In the genomic region with DNA sequence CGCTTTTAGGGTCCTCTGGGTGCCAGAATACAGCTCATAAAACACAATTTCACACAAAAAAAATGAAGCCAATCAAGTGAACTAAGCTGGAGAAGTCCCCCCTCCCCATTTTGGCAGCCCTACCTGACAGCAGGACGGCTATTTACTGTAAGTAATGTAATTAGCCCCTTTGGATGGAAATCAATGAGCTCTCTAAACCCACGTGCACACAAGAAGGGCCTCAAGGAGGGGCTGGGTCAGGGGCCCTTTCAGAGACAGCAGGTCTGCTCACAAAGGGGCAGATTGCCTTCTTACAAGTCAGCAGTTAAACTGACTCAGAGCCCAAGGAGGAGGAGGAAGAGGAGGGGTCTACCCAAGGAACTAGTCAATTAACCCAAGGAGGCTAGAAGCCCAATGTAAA, we compare ENCODE assay signal across 10 mouse cellular contexts. TPM values are rescaled to one million over a fixed set of nuclear protein-coding genes. Genes with fewer than 3 reads are reported as not detected.
DNase-seq lines count a peak whose midpoint lies in the region; ATAC-seq and TF ChIP-seq lines count a peak whose summit lies in the region.
"Had no signal": no experiment of that assay in that cellular context is flagged by ENCODE, and none has a peak within 500 bp of the region (broad histone marks: within the 10 kb centered on the region; RNA-seq: fewer than 3 reads in every experiment).

No protein-coding gene starts in this region.

- H3K79me2 ChIP-seq in MEL (ENCODE audit: control insufficient read depth, insufficient read depth, low read length, poor library complexity) = no peaks in the 10 kb centered on the region; the same call in 1 of the 2 replicates

- TF ChIP-seq EP300 in MEL (IDR thresholded peaks at IDR 0.05; ENCODE audit: low read depth in 1 of 2, low read length in 2 of 2) = no peak

- H3K4me3 ChIP-seq in heart, embryonic 10.5 days = 0 out of 2 replicates have a peak overlapping the region, but pooled peaks have one; percentile 60
- H3K4me3 ChIP-seq in MEL (ENCODE audit: control insufficient read depth in 1 of 2, insufficient read depth in 1 of 2, low read depth in 2 of 2, low read length in 2 of 2) = peak overlapping the region; percentile 77 to 80
- H3K4me3 ChIP-seq in hindbrain, embryonic 11.5 days (ENCODE audit: low read depth, low read length) = peak overlapping the region; percentile 32; the same call in 1 of the 2 replicates
- H3K4me3 ChIP-seq in midbrain, embryonic 11.5 days (ENCODE audit: low read depth, low read length) = peak overlapping the region; percentile 42
- H3K4me3 ChIP-seq: erythroblast, embryonic 14.5 days had no signal

- peak overlapping the region; percentile 83 for H3K9ac ChIP-seq in MEL (ENCODE audit: control insufficient read depth, low read depth, low read length, poor library complexity, severe bottlenecking)
- no peak overlapping the region for H3K9ac ChIP-seq in hindbrain, embryonic 11.5 days (ENCODE audit: low read depth, low read length)
- H3K9ac ChIP-seq in midbrain, embryonic 11.5 days (ENCODE audit: low read length) = peak overlapping the region; percentile 64

- H3K27ac ChIP-seq in heart, embryonic 10.5 days = no peak overlapping the region
- H3K27ac ChIP-seq in MEL (ENCODE audit: control insufficient read depth, low read depth, low read length) = 0 out of 2 replicates have a peak overlapping the region, but pooled peaks have one; percentile 5
- 0 out of 2 replicates have a peak overlapping the region, but pooled peaks have one; percentile 51 for H3K27ac ChIP-seq in hindbrain, embryonic 11.5 days (ENCODE audit: low read depth, low read length)
- peak overlapping the region; percentile 67; the same call in 1 of the 2 replicates for H3K27ac ChIP-seq in midbrain, embryonic 11.5 days (ENCODE audit: low read depth, low read length)

- no peak for TF ChIP-seq CTCF in MEL (IDR thresholded peaks at IDR 0.05 in 2 of 3, conservative IDR thresholded peaks at IDR 0.05 in 1 of 3; ENCODE audit: control insufficient read depth in 1 of 3, insufficient read depth in 1 of 3, low read depth in 2 of 3, low read length in 3 of 3, poor library complexity in 1 of 3, severe bottlenecking in 1 of 3)

- H3K9me3 ChIP-seq in heart, embryonic 10.5 days = no peaks in the 10 kb centered on the region
- no peaks in the 10 kb centered on the region for H3K9me3 ChIP-seq in MEL (replicated peaks; ENCODE audit: insufficient read depth, low read length)
- no peaks in the 10 kb centered on the region for H3K9me3 ChIP-seq in hindbrain, embryonic 11.5 days (ENCODE audit: control insufficient read depth, low read length)
- no peaks in the 10 kb centered on the region for H3K9me3 ChIP-seq in midbrain, embryonic 11.5 days (ENCODE audit: control insufficient read depth, low read length)

- H3K27me3 ChIP-seq in heart, embryonic 10.5 days (ENCODE audit: insufficient read depth, poor library complexity, severe bottlenecking) = peaks cover 87% of the 10 kb centered on the region
- no peaks in the 10 kb centered on the region for H3K27me3 ChIP-seq in MEL (ENCODE audit: control insufficient read depth in 1 of 2, insufficient read depth in 2 of 2, low read length in 2 of 2)
- peaks cover 71% of the 10 kb centered on the region for H3K27me3 ChIP-seq in hindbrain, embryonic 11.5 days (ENCODE audit: control insufficient read depth, insufficient read depth, low read length)
- H3K27me3 ChIP-seq in midbrain, embryonic 11.5 days (ENCODE audit: control insufficient read depth, insufficient read depth, low read length) = peaks cover 78% of the 10 kb centered on the region

- no peak for DNase-seq in heart, embryonic 10.5 days (ENCODE audit: low spot score)
- no peak for DNase-seq in heart, adult 18-20 months
- DNase-seq in MEL (ENCODE audit: low read depth, low spot score) (peak; percentile 28), adipocyte (ENCODE audit: low spot score) (no peak)
- peak; percentile 58 for DNase-seq in hindbrain, embryonic 11.5 days (ENCODE audit: low spot score)
- no peak for DNase-seq in midbrain, embryonic 11.5 days (ENCODE audit: low spot score, missing footprints)
- no peak for DNase-seq in adrenal gland, adult 8-10 months
- DNase-seq in spleen, postnatal 10 days (ENCODE audit: low spot score in 2 of 2) = no peak
- DNase-seq: kidney, postnatal 14 days had no signal

- H3K4me2 ChIP-seq in hindbrain, embryonic 11.5 days (replicated peaks; ENCODE audit: low read depth, low read length) = peak overlapping the region; percentile 51; the same call in 1 of the 2 replicates
- peak overlapping the region; percentile 50 for H3K4me2 ChIP-seq in midbrain, embryonic 11.5 days

- ATAC-seq in hindbrain, embryonic 11.5 days (ENCODE audit: low FRiP score) = no peak
- ATAC-seq in midbrain, embryonic 11.5 days (ENCODE audit: low FRiP score) = no peak

- no peak for TF ChIP-seq RAD21 in MEL (IDR thresholded peaks at IDR 0.05; ENCODE audit: low read depth, low read length)

- TF ChIP-seq POLR2A in MEL (IDR thresholded peaks at IDR 0.05; ENCODE audit: control insufficient read depth in 1 of 2, insufficient read depth in 1 of 2, low read depth in 1 of 2, low read length in 2 of 2, poor library complexity in 1 of 2) = no peak

- no peaks in the 10 kb centered on the region for H3K36me3 ChIP-seq in heart, embryonic 10.5 days
- H3K36me3 ChIP-seq in MEL (ENCODE audit: control insufficient read depth in 1 of 2, insufficient read depth in 2 of 2, low read length in 2 of 2) = peaks cover 0 to 2% of the 10 kb centered on the region in 2 experiments; a peak in 1 of 4 replicates
- H3K36me3 ChIP-seq in hindbrain, embryonic 11.5 days (ENCODE audit: control insufficient read depth, insufficient read depth, low read length) = no peaks in the 10 kb centered on the region
- no peaks in the 10 kb centered on the region for H3K36me3 ChIP-seq in midbrain, embryonic 11.5 days (ENCODE audit: control insufficient read depth, insufficient read depth, low read length)

- WGBS in heart, embryonic 10.5 days = 6% methylated on average over 3 of the region's 3 CpGs
- WGBS in hindbrain, embryonic 11.5 days = 2% methylated on average over 3 of the region's 3 CpGs
- WGBS in midbrain, embryonic 11.5 days = 5% methylated on average over 3 of the region's 3 CpGs

- peaks cover 43% of the 10 kb centered on the region for H3K4me1 ChIP-seq in heart, embryonic 10.5 days
- H3K4me1 ChIP-seq in MEL (ENCODE audit: control insufficient read depth in 1 of 2, insufficient read depth in 2 of 2, low read length in 2 of 2) = no peaks in the 10 kb centered on the region
- H3K4me1 ChIP-seq in hindbrain, embryonic 11.5 days (replicated peaks; ENCODE audit: control insufficient read depth, insufficient read depth, low read length) = peaks cover 10% of the 10 kb centered on the region; the same call in 1 of the 2 replicates
- peaks cover 27% of the 10 kb centered on the region for H3K4me1 ChIP-seq in midbrain, embryonic 11.5 days (ENCODE audit: control insufficient read depth, insufficient read depth, low read length)

TF ChIP-seq in MEL, 35 proteins besides CTCF, POLR2A, EP300 and RAD21:
- no peak for TF ChIP-seq ZKSCAN1 (IDR thresholded peaks at IDR 0.05; ENCODE audit: low read depth, low read length)
- no peak for TF ChIP-seq HCFC1 (IDR thresholded peaks at IDR 0.05; ENCODE audit: low read depth, low read length)

RNA-seq across cellular contexts. Expression of gene Lhx9, which starts 4.2 kb away (rescaled TPM):
- polyA plus RNA-seq in heart, embryonic 10.5 days (2016; fragmentation: Nextera tagmentation; extraction: Ambion mirVana) = 3.5 and 5.2 TPM in 2 replicates
- total RNA-seq in heart, adult 18-20 months (2021) = not detected
- total RNA-seq in MEL (2012; rRNA removed) = 0.19 and 0.46 TPM in 2 replicates
- polyA plus RNA-seq in MEL (2012; ENCODE audit: insufficient read depth in 1 of 2, insufficient read length in 2 of 2, low read depth in 1 of 2, low replicate concordance in 2 of 2, missing spikeins in 1 of 2) = under 1 TPM in 1 of 2 experiments, not detected in 1; 0.77 TPM
- polyA plus RNA-seq in hindbrain, embryonic 11.5 days (2014; fragmentation: Nextera tagmentation; extraction: Ambion mirVana) = 31.4 and 32.1 TPM in 2 replicates
- 43.4 and 48.9 TPM in 2 replicates for polyA plus RNA-seq in midbrain, embryonic 11.5 days (2014; fragmentation: Nextera tagmentation; extraction: Ambion mirVana)
- total RNA-seq in adrenal gland, adult 8-10 months (2022) = not detected
- polyA plus RNA-seq: erythroblast, embryonic 14.5 days had no signal

RNA-seq across cellular contexts. Expression of gene 2310009B15Rik, which starts 12.5 kb away (rescaled TPM):
- 27.0 and 30.2 TPM in 2 replicates for polyA plus RNA-seq in heart, embryonic 10.5 days (2016; fragmentation: Nextera tagmentation; extraction: Ambion mirVana)
- total RNA-seq in heart, adult 18-20 months (2021) = 1 to 10 TPM; 9.5 to 9.8 TPM
- 10.4 and 12.3 TPM in 2 replicates for total RNA-seq in MEL (2012; rRNA removed)
- 10 to 100 TPM in 1 of 2 experiments, not detected in 1; 19.3 TPM for polyA plus RNA-seq in MEL (2012; ENCODE audit: insufficient read depth in 1 of 2, insufficient read length in 2 of 2, low read depth in 1 of 2, low replicate concordance in 2 of 2, missing spikeins in 1 of 2)
- polyA plus RNA-seq in hindbrain, embryonic 11.5 days (2014; fragmentation: Nextera tagmentation; extraction: Ambion mirVana) = 42.4 and 44.6 TPM in 2 replicates
- 57.0 and 63.0 TPM in 2 replicates for polyA plus RNA-seq in midbrain, embryonic 11.5 days (2014; fragmentation: Nextera tagmentation; extraction: Ambion mirVana)
- total RNA-seq in adrenal gland, adult 8-10 months (2022) = 10 to 100 TPM; 19.5 to 24.4 (median 19.9) TPM

Comparison
In these comparisons a context has a peak if more than half of its experiments do, and no peak if none do; other contexts are left out.
1. DNase-seq: peak in MEL (single experiment) and hindbrain, embryonic 11.5 days (single experiment); none in heart, embryonic 10.5 days (single experiment), heart, adult 18-20 months (0 of 2), midbrain, embryonic 11.5 days (single experiment), adrenal gland, adult 8-10 months (single experiment), spleen, postnatal 10 days (0 of 2) and adipocyte (single experiment).
2. Peak in every context shown above with its lines, with median percentiles within 50 percentile points of each other: H3K4me3 ChIP-seq.